Mouse (Mus musculus) adrenal gland, adult 8-10 months (tissue): ENCODE results near the gene Them4. TPM values are rescaled to one million over a fixed set of nuclear protein-coding genes. Genes with fewer than 3 reads are reported as not detected.
A peak's percentile ranks its signal among the peaks of the same experiment; 100 is the strongest.

Experiments
- DNase-seq: peaks from one replicate; pipeline ENCODE4 v3.0.0; 2022
- total RNA-seq, 4 experiments: library from RNA; stranded (reverse); gene quantifications; 2 replicates each; pipeline ENCODE4 v1.2.4; 2022

Gene Them4
- total RNA-seq, 4 experiments from 2014 or later, result 7.5 to 9.5 (median 9.1) TPM

- DNase-seq, result no peak
Observed at GRCm38 (mm10) chr3:94369709-94370108, 59.8 kb downstream of the Them4 start.

GRCm38 (mm10) chr3:94371637-94372036 is 61.7 kb downstream of the Them4 start:
- DNase-seq, result peak; percentile 90

- DNase-seq, result no peak
Observed at GRCm38 (mm10) chr3:94372038-94372437, 62.1 kb downstream of the Them4 start.

- peak; percentile 61 for DNase-seq
Observed at GRCm38 (mm10) chr3:94372641-94373040, 62.8 kb downstream of the Them4 start, which contains the start of gene Rorc. Gene Rorc (plus strand): TSS chr3:94372794.

- no peak for DNase-seq
Observed at GRCm38 (mm10) chr3:94373090-94373489, 63.2 kb downstream of the Them4 start.

GRCm38 (mm10) chr3:94373597-94374011 is 63.7 kb downstream of the Them4 start:
- no peak for DNase-seq

GRCm38 (mm10) chr3:94374636-94375035 is 64.7 kb downstream of the Them4 start:
- no peak for DNase-seq

- DNase-seq, result no peak
Observed at GRCm38 (mm10) chr3:94375146-94375545, 65.3 kb downstream of the Them4 start.

- no peak for DNase-seq
Observed at GRCm38 (mm10) chr3:94375861-94376260, 66.0 kb downstream of the Them4 start.

GRCm38 (mm10) chr3:94377028-94377923 is 67.4 kb downstream of the Them4 start:
- DNase-seq, result no peak

- no peak for DNase-seq
Observed at GRCm38 (mm10) chr3:94379831-94380510, 70.1 kb downstream of the Them4 start.

Other genes starting within 250 kb of the Them4 start
- not detected for gene Gm10697, start 237.4 kb upstream of the Them4 start, total RNA-seq
- not detected for gene Gm10696, start 131.9 kb upstream of the Them4 start, total RNA-seq
- gene Gm5286, start 113.4 kb upstream of the Them4 start, total RNA-seq, result not detected
- not detected for gene Gm4778, start 46.1 kb upstream of the Them4 start, total RNA-seq
- gene Them5, start 32.0 kb downstream of the Them4 start, total RNA-seq, result not detected
- gene C2cd4d, start 52.3 kb downstream of the Them4 start, total RNA-seq, result under 1 TPM; 0.35 to 0.71 (median 0.51) TPM
- 10 to 100 TPM; 14.6 to 27.6 (median 23.6) TPM for gene Rorc, start 62.7 kb downstream of the Them4 start, total RNA-seq
- gene Lingo4, start 88.4 kb downstream of the Them4 start, total RNA-seq, result 1 to 10 TPM in 1 of 4 experiments, under 1 TPM in 3; 0.31 to 1.3 (median 0.78) TPM
- gene Tdrkh, start 103.2 kb downstream of the Them4 start, total RNA-seq, result 10 to 100 TPM in 3 of 4 experiments, 1 to 10 TPM in 1; 10.0 to 22.5 (median 15.9) TPM
- gene Mrpl9, start 133.2 kb downstream of the Them4 start, total RNA-seq, result 10 to 100 TPM; 69.1 to 73.5 (median 71.4) TPM
- gene Oaz3, start 133.8 kb downstream of the Them4 start, total RNA-seq, result not detected
- gene Celf3, start 168.2 kb downstream of the Them4 start, total RNA-seq, result 10 to 100 TPM; 17.7 to 38.7 (median 29.4) TPM
- gene Riiad1, start 170.3 kb downstream of the Them4 start, total RNA-seq, result 1 to 10 TPM; 2.4 to 8.5 (median 3.3) TPM